Mouse (Mus musculus): ENCODE data around the gene Krt1.

Krt1 gene

DNA sequence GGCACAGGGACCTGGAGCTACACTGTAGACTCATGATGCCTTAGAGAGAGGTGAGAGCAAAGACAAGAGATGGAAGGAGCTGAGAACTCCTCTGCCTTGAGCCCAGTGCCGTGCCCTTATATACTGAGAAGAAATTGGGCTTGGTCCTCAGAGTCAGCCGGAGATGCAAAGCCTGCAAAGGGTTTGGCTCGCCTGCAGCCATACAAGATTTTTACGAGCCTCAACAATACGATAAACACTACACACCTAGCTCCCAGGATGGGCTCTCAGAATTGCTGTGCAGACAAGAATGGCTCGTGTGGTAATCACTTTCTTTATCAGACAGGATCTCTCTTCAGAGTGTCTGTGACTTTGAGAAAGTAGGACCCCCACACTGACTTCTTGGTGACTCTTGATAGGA is at the start of gene Krt1:
TSS of gene Krt1 (minus strand) at position 101 of the 400 bp plus-strand sequence.
- no peak for DNase-seq (ENCODE audit: low spot score in 2 of 2)

DNA sequence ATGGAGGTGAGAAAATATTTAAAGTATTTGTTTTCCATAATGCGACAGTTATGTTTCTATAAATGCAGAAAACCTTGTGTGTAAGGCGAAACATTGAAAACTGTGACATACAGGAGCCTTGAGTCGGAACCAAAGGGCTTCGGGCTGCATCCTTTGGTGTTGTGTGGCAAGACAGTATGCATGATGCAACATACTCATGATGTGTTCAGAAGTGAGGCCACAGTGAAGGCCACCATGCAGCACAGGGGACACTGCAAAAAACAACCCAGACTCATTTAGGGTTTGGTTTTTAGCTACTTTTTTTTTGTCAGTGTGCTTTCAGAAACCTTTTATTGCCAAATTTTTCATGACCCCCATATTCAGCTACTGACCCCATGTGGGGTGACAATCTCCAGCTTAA is 44.6 kb upstream of the Krt1 start:
- no peak for DNase-seq (ENCODE audit: low spot score in 2 of 2)

DNA sequence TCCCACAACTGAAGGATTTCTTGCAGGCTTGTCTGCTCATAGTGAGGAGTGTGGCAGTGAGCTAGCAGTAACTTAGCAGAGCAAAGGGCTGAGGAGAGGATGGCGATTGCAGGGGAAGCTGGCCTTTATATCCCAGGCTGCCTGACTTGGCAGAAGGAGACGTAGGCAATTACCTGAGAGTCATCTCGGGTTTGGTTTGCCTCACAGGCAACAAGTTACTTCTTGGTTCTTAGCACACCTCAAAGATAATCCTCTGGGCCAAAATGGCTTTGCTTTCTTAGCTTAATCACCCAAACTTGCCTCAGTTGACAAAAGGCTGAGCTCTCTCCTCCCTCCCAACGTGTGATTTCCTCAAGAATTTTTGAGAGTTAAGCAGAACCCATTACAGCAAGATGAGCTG is 42.2 kb upstream of the Krt1 start, which contains the start of gene Krt76:
TSS of gene Krt76 (minus strand) at position 101 of the 400 bp plus-strand sequence.
- no peak for DNase-seq (ENCODE audit: low spot score in 2 of 2)

DNA sequence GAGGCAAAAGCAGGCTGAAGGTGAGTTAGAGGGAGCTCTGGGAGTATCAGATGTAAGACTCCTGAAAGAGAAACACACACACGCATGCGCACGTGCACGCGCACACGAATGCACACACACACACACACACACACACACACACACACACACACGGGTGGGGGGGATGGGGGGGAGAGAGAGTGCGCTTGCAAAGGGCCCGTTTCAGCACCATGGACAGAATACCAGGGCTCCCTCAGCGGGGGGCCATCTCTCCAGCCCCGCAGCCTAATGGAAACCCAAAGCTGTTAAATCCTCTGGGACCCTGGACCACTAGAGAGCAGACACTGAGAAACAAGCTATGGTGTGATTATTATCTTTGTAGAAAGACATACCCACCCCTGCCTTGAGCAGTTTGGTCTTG is 29.2 kb upstream of the Krt1 start:
- no peak for DNase-seq (ENCODE audit: low spot score in 2 of 2)

DNA sequence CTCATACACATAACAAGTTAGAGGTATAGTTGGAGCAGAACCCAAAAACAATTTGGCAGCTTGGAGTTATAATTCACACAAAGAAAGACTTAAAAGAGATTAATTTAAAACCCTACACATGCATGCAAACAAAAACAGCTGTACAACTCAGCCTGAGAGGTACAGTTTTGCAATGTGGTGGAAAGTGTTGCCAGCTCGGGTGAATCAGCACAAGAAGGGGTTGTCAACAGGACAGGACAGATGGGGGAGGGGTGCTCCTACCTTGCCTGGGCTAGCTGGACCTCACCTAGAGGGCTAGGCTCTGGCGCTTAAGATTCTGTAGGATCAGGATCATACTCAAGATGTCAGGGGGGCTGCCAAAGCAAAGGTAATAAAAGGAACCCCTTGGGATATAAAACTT is 27.4 kb upstream of the Krt1 start:
- no peak for DNase-seq (ENCODE audit: low spot score in 2 of 2)

DNA sequence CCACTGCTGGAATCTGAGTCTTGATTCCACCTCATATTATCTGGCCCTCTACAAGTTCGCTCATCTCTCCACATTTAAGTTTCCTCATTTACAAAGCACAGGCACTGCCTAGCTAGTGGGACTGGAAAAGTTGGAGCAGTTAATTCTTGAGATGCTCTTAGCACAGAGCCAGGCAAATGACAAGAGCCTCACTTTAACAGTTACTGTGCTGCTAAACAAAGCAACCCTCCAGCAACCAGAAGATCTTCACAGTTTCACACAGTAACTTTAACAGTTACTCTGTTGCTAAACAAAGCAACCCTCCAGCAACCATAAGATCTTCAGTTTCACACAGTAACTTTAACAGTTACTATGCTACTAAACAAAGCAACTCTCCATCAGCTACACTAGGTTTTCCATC is 23.8 kb upstream of the Krt1 start:
- no peak for DNase-seq (ENCODE audit: low spot score in 2 of 2)

DNA sequence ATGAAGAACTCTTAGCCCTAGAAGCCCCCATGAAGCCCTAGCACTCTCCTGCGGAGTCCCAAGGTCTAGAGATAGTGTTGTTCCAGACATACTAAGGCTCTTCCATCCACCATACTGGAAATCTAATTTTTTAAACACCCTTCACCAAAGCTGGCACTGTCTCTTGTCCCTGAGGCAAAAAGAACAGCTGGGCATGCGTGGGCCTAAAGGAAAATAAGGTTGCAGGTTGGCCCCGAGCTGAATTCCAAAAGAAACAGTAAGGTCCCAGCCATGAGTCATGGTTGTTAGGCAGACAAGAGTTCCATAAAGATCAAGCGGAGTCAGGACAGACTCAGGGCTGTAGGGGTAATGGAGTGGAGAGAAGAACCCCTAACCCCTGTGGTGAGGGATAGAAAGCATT is 22.6 kb upstream of the Krt1 start:
- no peak for DNase-seq (ENCODE audit: low spot score in 2 of 2)

DNA sequence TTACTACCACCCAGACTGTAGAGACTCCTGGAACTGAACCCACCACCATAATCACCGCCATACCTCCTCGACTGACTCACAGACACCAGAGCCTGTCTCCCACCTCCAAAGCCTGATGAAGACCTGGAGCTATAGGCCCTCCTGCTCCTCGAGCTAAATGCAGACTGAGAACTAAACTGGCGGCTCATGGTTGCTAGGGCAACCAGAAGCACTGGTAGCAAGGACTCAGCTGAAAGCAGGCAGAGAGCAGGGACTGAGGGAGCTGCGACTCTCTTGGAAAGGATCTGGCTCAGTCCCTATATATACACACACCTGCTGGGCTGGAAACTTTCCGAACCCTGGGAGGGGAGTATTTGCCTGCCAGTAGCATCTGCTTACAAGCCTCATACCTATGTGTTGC is 18.8 kb upstream of the Krt1 start, which contains the start of gene Krt77:
TSS of gene Krt77 (minus strand) at position 275 of the 400 bp plus-strand sequence.
- DNase-seq (ENCODE audit: low spot score in 2 of 2), result no peak

DNA sequence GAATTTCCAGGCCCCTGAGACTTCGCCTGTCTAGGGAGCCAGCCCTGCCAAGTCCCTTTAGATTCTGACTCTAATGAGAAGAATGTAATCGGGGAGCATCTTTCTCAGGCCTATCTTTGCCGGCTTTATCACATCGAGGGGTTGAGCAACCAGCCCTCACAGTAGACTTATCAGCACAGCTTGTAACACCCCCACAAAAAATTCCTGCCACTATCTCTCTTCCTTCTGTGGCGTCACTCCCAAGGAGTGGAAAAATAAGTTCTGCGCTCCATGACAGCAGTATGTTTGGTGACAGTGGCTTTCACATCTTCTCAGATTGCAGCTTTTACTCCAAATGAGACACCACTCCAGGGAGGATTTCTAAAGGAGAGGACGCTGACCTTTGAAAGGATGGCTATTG is 16.2 kb upstream of the Krt1 start:
- DNase-seq (ENCODE audit: low spot score in 2 of 2), result no peak

DNA sequence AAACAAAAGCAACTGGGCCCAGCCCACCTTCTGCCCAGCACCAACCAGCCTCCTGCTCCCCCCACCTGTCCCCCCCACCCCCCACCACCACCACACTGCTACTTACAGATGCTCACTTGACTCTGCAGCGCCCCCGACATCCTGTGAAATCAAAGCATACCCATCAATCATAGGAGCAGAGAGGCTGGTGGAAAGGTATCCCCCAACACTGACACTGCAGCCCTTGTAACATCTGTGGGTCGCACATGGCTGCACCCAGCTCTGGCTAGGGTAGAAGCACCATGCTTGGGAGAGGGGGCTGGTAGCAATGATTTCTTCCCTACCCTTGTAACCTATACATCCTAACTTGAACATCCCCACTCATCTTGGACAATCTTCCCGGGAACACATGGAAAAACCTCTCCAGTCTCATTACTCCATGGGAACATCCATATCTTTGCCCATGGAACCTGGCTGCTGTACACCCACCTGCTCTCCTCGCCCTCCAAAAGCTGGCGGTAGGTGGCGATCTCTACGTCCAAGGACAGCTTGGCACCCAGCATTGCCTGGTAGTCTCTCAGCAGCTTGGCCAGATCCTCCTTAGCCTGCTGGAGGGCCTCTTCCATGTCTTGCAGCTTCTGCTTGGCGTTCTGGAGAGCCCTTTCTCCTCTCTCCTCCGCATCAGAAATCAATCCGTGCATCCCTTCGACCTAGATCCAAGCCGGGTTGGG is 10.0 kb upstream of the Krt1 start:
- no peak for DNase-seq (ENCODE audit: low spot score in 2 of 2)

DNA sequence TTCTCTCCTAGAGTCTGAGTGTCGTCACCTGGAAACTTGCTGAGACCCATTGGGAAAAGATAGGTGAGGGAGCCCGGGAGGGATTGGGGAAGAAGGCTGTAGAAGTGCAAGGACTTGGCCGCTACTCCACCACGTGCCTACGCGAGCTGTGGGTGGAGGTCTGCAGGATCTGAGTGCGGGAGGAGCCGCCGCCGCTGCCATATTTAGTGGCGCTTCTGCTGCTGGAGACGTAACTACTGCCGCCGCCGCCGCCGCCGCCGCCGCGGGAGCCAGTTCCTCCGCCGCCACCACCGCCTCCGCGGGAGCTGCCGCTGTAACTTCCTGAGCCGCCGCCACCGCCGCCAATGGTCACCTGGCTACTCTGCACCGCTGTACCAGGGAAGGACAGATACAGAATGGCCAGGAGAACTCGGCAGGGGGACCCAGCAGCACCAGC is 9.2 kb upstream of the Krt1 start:
- peak in 1 of 2 experiments; percentile 29 for DNase-seq (ENCODE audit: low spot score in 2 of 2)

DNA sequence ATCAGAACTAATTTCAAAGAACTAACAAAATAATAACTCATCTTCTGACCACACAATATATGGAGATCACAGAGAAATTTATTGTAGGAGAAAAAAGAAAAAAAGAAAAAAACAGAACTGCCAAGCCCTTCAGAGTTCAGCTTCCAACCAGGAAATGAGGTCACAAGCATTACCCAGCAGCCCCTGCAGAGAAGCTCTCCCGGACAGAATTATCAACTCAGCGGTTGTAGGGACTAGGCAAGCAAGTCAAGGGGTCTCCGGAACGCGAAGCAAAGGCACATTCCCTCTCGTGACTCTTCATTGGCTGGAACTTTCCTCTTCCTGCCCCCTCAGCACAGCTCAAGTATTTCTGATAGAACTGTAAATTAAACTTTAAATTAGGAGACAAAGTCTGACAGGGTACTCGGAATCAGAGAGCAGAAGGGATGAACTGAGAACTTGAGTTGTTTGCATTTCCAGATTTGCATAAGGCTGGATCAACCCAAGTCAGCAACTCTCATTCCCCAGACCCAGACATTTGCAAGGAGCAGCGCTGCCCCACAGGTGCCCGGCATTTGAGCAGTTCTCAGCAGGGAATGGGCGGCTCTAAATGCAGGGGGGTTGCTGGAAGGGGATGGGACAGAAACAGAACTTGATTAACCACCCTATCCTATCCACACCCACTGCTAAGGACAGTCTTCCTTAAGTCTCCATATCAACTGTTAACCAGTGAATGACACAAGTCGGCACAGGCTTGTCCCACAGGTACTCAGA is 8.3 kb upstream of the Krt1 start:
- DNase-seq (ENCODE audit: low spot score in 2 of 2), result no peak

DNA sequence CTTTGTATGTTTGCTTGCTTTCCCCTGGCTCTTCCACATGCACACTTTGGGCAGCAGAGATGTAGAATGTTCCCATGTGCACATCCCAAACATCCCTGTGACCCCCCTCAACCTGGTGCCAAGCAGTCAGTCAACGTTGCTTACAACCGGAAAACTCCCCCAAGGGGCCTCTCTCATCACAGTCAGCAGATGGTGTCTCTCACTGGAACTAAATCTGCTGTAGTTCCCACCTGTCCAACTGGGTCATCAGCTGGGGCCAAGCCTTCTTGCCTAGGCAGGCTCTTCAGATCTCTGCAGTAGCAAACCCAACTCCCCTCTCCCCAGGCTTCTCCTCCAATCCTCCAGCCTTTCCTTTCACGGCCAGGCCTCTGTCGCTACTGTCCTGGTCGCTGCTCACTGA is 6.1 kb upstream of the Krt1 start:
- DNase-seq (ENCODE audit: low spot score in 2 of 2), result no peak

DNA sequence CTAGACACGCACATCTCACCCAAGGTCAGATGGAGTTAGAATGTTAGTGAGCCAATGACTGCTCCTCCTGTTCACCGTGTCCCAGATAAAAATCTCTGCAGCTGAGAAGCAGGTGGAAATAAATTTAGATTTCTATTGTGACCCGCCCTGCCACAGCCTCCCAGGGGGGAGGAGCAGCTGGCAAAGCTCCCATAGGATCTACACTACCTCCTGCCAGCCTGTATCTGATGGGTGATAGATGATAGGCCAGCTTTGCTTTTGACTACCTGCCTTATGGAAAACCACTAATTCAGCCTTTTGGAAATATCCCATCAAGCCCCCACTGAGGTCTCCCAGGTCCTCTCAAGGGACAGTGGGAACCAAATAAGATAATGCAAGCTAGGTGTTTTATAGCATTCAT is 5.1 kb upstream of the Krt1 start:
- DNase-seq (ENCODE audit: low spot score in 2 of 2), result no peak

DNA sequence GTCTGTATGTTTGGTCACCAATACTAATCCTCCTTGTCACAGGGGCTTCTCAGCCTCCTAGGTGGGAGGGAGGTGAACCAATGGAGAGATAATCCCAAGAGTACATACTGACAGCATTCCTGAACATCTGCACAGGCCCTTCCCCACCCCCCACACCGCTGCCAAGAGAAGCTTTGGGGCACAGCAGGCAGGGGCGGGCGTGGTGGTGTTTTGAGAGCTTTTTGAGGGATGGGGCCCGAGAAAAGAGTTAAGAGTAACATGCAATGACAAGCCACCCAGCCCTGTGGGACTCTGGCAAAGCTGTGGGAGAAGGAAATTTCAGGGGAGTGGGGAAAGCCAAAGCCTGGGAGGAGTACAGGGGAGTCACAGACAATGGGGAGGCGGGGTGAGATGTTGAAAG is 3.7 kb upstream of the Krt1 start:
- no peak for DNase-seq (ENCODE audit: low spot score in 2 of 2)

DNA sequence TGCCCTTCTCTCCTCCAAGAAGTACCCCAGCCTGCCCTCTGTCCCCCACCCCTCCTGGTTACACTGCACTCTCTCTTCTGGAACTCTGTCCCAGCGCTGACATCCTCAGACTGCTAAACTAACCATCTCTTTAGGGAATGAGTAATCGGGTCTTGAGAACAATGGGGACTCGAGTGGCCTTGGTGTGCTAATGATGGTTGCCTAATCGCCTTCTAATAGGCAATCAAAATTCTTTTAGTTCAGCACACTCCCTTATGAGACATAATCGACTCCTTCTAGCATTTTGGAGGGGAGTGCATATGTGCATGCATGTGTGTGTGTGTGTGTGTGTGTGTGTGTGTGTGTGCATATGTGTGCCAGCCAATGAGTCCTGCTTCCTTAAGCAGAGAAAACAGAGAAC is 2.0 kb upstream of the Krt1 start:
- DNase-seq (ENCODE audit: low spot score in 2 of 2), result no peak

DNA sequence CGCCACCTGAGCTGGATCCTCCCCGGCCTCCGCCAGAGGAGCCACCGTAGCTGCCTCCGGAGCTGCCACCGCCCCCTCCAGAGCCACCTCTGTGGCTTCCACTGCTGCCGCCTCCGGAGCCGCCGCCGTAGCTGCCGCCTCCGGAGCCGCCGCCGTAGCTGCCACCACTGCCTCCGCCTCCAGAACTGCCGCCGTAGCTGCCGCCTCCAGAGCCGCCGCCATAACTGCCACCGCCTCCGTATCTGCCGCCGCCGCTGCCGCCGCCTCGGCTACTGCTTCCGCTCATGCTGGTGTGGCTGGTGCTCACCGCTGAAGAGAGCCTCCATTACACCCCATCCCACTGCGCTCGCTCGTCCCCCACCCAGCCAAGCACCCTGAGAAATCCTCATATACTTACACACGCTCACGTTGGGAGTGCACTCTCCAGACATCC is 4.6 kb downstream of the Krt1 start:
- no peak for DNase-seq (ENCODE audit: low spot score in 2 of 2)

DNA sequence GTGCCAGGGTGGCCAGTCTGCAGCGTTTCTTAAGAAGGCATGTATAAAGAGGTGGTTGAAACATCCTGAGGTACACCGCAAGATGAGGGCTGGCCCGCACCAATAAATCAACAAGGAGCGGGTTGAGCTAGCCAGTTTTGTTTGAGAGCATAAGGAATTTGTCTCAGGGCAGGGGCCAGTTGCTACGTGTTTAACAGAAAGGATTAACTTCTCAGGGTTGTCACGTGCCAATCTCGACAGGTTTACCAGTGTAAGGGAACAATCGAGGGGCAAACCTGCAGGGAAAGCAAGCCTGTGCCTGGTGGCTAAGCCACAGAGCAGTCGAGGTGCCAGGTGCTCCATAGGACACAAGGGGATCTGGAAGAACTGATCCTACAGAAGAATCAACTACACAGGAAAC is 7.4 kb downstream of the Krt1 start:
- no peak for DNase-seq (ENCODE audit: low spot score in 2 of 2)

DNA sequence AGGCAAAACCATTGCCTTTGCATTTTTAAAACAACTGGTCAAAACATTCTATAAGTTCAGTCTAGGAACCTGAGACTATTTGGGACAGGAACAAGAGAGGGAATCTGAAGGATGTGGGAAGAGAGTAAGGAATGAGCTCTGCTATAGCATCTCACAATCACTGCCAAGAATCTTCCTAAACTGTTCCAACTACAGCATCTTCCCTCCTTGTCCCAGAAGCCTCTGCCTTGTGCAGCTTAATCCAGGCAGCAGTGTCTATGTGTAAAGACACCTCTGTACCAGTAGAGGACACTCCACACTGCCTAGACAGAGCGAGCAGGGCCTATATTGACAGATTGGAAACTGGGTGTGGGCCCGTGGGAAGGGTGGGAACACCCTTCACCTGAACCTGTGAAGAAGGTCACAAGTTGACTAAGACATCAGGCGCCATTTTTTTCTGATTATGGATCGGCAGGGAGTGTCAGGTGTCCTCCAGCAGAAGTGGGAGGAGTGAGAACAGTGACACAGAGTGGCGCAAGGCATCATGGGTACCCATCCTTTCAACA is 15.7 kb downstream of the Krt1 start:
- no peak for DNase-seq (ENCODE audit: low spot score in 2 of 2)

DNA sequence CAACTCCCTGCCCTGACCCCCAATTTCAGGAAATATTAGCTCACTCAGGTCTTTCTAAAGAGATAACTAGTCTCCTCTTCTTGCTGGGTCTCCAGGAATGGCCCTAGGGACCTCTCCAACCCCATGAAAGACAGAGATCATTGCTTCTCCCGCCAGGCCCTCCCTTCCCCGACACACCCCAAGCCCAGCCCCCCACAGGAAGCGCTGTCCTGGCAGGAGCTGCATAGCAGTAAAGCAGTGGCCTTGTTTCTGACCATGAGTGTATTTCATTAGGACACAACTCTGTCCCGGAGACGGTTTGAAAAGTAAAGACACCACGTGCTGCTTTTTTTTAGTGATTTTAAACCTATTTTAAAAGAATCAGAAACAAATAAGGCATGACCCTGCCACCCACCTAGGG is 17.5 kb downstream of the Krt1 start:
- no peak for DNase-seq (ENCODE audit: low spot score in 2 of 2)

DNA sequence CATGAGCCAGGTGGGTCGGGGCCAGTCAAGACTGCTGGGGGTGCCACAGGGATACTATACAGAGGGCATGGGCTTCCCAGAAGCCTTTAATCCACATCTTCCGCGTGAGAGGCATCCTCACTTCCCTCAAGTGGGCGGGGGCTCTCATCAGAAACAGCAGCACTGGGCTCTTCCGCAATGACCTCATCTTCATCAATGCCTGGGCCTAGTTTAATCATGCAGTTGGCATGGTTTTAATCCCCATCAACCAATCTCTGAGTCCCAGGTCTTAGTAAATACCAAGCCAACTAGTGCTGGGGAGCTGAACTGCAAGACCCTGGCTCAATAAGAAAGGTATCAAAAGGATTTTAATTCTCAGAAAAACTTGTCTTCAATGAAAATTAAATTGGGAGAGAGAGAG is 21.2 kb downstream of the Krt1 start:
- DNase-seq (ENCODE audit: low spot score in 2 of 2), result no peak

DNA sequence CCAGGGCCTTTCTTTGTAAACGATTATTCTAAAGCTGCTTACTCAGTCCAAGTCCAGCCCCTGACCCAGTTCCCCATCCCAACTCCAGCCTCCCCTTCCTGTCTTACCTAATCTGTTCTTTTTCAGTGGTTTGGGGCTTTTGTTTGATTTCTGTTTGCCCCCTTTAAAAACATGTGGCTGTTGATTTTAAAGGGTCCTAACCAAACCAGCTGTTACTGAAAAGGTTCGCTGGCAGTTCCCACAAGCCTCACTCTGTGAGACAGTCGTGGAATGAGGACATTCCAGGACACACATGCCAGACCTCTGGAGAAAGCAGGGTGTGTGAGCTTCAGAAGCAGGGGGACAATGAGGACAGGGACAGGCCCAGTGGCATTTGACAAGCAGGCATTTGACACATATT is 28.8 kb downstream of the Krt1 start:
- no peak for DNase-seq (ENCODE audit: low spot score in 2 of 2)

DNA sequence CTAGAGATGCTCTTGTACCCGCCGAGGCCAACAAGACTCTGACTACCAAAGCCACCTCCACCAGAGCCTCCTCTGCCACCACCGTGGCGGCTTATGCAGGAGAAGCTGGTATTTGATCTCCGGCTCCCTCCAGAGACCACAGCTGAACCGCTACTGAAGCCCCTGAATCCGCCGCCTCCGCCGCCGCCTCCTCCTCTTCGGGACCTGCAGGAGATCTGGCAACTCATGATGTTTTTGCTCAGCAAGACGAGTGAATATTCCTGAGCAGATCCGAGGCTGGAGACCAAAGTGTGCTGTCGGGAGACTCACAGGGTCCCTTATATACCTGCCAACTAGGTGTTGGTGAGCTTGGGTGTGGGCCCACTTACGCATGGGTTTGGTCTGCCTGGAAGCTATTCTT is 32.7 kb downstream of the Krt1 start, which contains the start of gene Krt2:
TSS of gene Krt2 (minus strand) at position 295 of the 400 bp plus-strand sequence.
- DNase-seq (ENCODE audit: low spot score in 2 of 2), result no peak
